Mouse (Mus musculus) ES-CJ7 (cell line): ENCODE measurements around the gene Sphk2.
A peak's percentile ranks its signal among the peaks of the same experiment; 100 is the strongest.
"Not testable (repeated sequence)": the region's sequence is repeated elsewhere in the genome, so short reads cannot be mapped to it uniquely, and the experiment has no call there.

Experiments
- DNase-seq: peaks from one replicate; pipeline ENCODE4 v3.0.0; 2011; ENCODE audit warnings: low read depth, low spot score

The Sphk2 gene

GRCm38 (mm10) chr7:45693921-45694591 is 23.7 kb downstream of the Sphk2 start, which contains the start of gene Sec1:
TSS of gene Sec1 (minus strand) at chr7:45694402.
- DNase-seq: peak; percentile 73

GRCm38 (mm10) chr7:45692364-45692763 is 25.4 kb downstream of the Sphk2 start:
- no peak for DNase-seq

- no peak for DNase-seq
These were observed 28.0 kb downstream of the Sphk2 start for GRCm38 (mm10) chr7:45689800-45690199.

GRCm38 (mm10) chr7:45689099-45689498 is 28.7 kb downstream of the Sphk2 start:
- no peak for DNase-seq

- no peak for DNase-seq
These were observed 31.0 kb downstream of the Sphk2 start for GRCm38 (mm10) chr7:45686841-45687240.

- no peak for DNase-seq
These were observed 32.0 kb downstream of the Sphk2 start for GRCm38 (mm10) chr7:45685811-45686210.

- no peak for DNase-seq
These were observed 34.3 kb downstream of the Sphk2 start, which contains the start of gene Ntn5 for GRCm38 (mm10) chr7:45683396-45684050. TSS of gene Ntn5 (plus strand) at chr7:45684022.

- DNase-seq: peak; percentile 92
These were observed 35.4 kb downstream of the Sphk2 start for GRCm38 (mm10) chr7:45682144-45683126.

- DNase-seq: no peak
These were observed 36.6 kb downstream of the Sphk2 start for GRCm38 (mm10) chr7:45681046-45681736.

GRCm38 (mm10) chr7:45679966-45680621 is 37.7 kb downstream of the Sphk2 start:
- no peak for DNase-seq

- no peak for DNase-seq
These were observed 39.3 kb downstream of the Sphk2 start for GRCm38 (mm10) chr7:45678513-45678912.

GRCm38 (mm10) chr7:45677627-45678295 is 40.0 kb downstream of the Sphk2 start:
- DNase-seq: no peak

GRCm38 (mm10) chr7:45668921-45669320 is 48.9 kb downstream of the Sphk2 start:
- DNase-seq: peak; percentile 61

GRCm38 (mm10) chr7:45667761-45668160 is 50.0 kb downstream of the Sphk2 start:
- DNase-seq: no peak

- no peak for DNase-seq
These were observed 51.6 kb downstream of the Sphk2 start, which contains the start of gene Fut2 for GRCm38 (mm10) chr7:45666161-45666560. TSS of gene Fut2 (minus strand) at chr7:45666394.

GRCm38 (mm10) chr7:45665303-45666138 is 52.3 kb downstream of the Sphk2 start:
- DNase-seq: no peak

GRCm38 (mm10) chr7:45661702-45662101 is 56.1 kb downstream of the Sphk2 start:
- not testable (repeated sequence) for DNase-seq

GRCm38 (mm10) chr7:45660746-45661478 is 56.9 kb downstream of the Sphk2 start:
- DNase-seq: no peak
